Mouse (Mus musculus) bone marrow macrophage, adult 2 months (primary cell): Measurements from ENCODE around the gene Vps18.

Experiments used
- CTCF ChIP-seq: IDR thresholded peaks from 2 replicates; pipeline ENCODE4 v1.5.1; 2012; ENCODE audit warnings: low read depth, mild to moderate bottlenecking, low read length, moderate library complexity
- POLR2A ChIP-seq: IDR thresholded peaks from 2 replicates; pipeline ENCODE4 v1.6.1; 2012; ENCODE audit warnings: mild to moderate bottlenecking, low read depth, low read length, borderline replicate concordance

GRCm38 (mm10) chr2:119322587-119323300, 34.2 kb downstream of the Vps18 start:
- TF ChIP-seq POLR2A = no peak
- no peak for TF ChIP-seq CTCF
